9 mouse cellular contexts compared by ENCODE assay signal in the genomic region with DNA sequence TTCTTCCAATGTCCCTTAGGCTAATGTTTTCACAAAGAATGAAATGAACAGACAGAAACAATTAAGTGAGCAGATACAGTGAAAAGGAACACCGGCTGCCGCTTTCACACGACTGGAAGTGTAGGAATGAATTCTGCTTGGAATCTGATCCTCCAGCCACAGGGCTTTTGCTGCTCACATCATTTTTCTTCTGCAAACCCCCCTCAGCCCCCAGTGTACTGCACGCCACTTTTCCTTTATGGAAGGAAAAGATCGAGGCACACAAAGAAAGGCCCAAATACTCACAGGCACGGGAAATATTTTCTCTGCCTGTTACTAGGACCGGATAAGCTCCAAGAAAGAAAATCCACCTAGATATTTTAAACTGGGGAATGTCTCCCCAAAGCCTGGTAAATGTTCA.
DNase-seq lines count a peak whose midpoint lies in the region; ATAC-seq lines count a peak whose summit lies in the region.
"Had no signal": no experiment of that assay in that cellular context is flagged by ENCODE, and none has a peak within 500 bp of the region (broad histone marks: within the 10 kb centered on the region; RNA-seq: fewer than 3 reads in every experiment).

No protein-coding gene starts in this region.

- peak; percentile 9 for DNase-seq in retina, postnatal 1 day
- DNase-seq in retina, embryonic 14.5 days (ENCODE audit: low spot score), result no peak
- no peak for DNase-seq in midbrain, embryonic 11.5 days (ENCODE audit: low spot score, missing footprints)
- DNase-seq in cerebellum, postnatal 10 days, result no peak
- DNase-seq in natural killer cell, adult 2 months (ENCODE audit: low spot score in 2 of 2), result no peak
- no peak for DNase-seq in kidney, postnatal 14 days
- DNase-seq in cerebellum, postnatal 25 days, result no peak
- DNase-seq: liver, embryonic 13.5 days had no signal

- peak overlapping the region; percentile 96 for H3K27ac ChIP-seq in hindbrain, embryonic 12.5 days
- H3K27ac ChIP-seq in midbrain, embryonic 11.5 days (ENCODE audit: low read depth, low read length), result peak overlapping the region; percentile 41; the same call in 1 of the 2 replicates
- H3K27ac ChIP-seq: liver, embryonic 13.5 days had no signal

- ATAC-seq in hindbrain, embryonic 12.5 days (ENCODE audit: low FRiP score), result no peak
- no peak for ATAC-seq in midbrain, embryonic 11.5 days (ENCODE audit: low FRiP score)

- peaks cover 44% of the 10 kb centered on the region for H3K4me1 ChIP-seq in hindbrain, embryonic 12.5 days
- H3K4me1 ChIP-seq in midbrain, embryonic 11.5 days (ENCODE audit: control insufficient read depth, insufficient read depth, low read length), result peaks cover 39% of the 10 kb centered on the region
- H3K4me1 ChIP-seq: liver, embryonic 13.5 days had no signal

- no peak overlapping the region for H3K4me2 ChIP-seq in hindbrain, embryonic 12.5 days (replicated peaks)
- H3K4me2 ChIP-seq in midbrain, embryonic 11.5 days, result no peak overlapping the region
- H3K4me2 ChIP-seq: liver, embryonic 13.5 days had no signal

- no peak overlapping the region for H3K9ac ChIP-seq in hindbrain, embryonic 12.5 days
- H3K9ac ChIP-seq in midbrain, embryonic 11.5 days (ENCODE audit: low read length), result peak overlapping the region; percentile 46; the same call in 1 of the 2 replicates
- H3K9ac ChIP-seq: liver, embryonic 13.5 days had no signal

- H3K9me3 ChIP-seq in hindbrain, embryonic 12.5 days (replicated peaks), result no peaks in the 10 kb centered on the region
- H3K9me3 ChIP-seq in midbrain, embryonic 11.5 days (ENCODE audit: control insufficient read depth, low read length), result no peaks in the 10 kb centered on the region
- H3K9me3 ChIP-seq: liver, embryonic 13.5 days had no signal

- no peaks in the 10 kb centered on the region for H3K36me3 ChIP-seq in hindbrain, embryonic 12.5 days
- H3K36me3 ChIP-seq in midbrain, embryonic 11.5 days (ENCODE audit: control insufficient read depth, insufficient read depth, low read length), result no peaks in the 10 kb centered on the region
- H3K36me3 ChIP-seq: liver, embryonic 13.5 days had no signal

- 25% methylated on average over 7 of the region's 7 CpGs for WGBS in hindbrain, embryonic 12.5 days
- 51% methylated on average over 7 of the region's 7 CpGs for WGBS in midbrain, embryonic 11.5 days

- H3K4me3 ChIP-seq in hindbrain, embryonic 12.5 days, result no peak overlapping the region
- no peak overlapping the region for H3K4me3 ChIP-seq in midbrain, embryonic 11.5 days (ENCODE audit: low read depth, low read length)
- H3K4me3 ChIP-seq: liver, embryonic 13.5 days had no signal

- H3K27me3 ChIP-seq in hindbrain, embryonic 12.5 days, result no peaks in the 10 kb centered on the region
- no peaks in the 10 kb centered on the region for H3K27me3 ChIP-seq in midbrain, embryonic 11.5 days (ENCODE audit: control insufficient read depth, insufficient read depth, low read length)
- H3K27me3 ChIP-seq: liver, embryonic 13.5 days had no signal
